Mouse (Mus musculus) regulatory T cell (primary cell): ENCODE results near the gene Iqub.

Experiments used
- in situ Hi-C: fragments of 300-600 bp; cut with MboI, MseI; formaldehyde crosslinking; loops from one replicate; pipeline ENCODE4 v1.15.1; 2025; ENCODE audit warnings: high pct_unique_total_duplicates

The Iqub gene

GRCm38 (mm10) chr6:24514552-24515284 lies at the start of gene Iqub:
Iqub (minus strand) TSS chr6:24515067.
- in situ Hi-C loops, result no loop called here

- in situ Hi-C loops, result no loop called here
Observed at GRCm38 (mm10) chr6:24564081-24564480, 49.2 kb upstream of the Iqub start.

DNA sequence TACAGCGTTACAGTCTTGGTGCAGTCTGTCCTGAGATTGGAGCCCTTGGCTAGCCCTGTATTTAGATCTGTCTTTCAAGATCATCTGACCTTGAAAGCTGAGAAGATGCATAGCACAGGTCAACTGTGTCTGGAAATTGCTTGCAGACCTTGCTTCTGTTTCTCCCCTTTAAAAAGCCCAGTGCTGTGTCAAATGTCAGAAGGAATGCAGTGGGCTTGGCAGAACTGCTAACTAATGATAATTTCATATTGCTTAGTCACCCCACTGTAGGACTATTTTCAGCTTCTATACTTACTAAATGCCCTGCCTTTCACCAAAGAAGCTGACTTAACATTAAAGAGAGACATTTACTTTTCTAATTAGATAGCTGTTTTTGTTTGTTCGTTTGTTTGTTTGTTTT lies 40.6 kb upstream of the Iqub start:
- in situ Hi-C loops, result no loop called here

- in situ Hi-C loops, result no loop called here
Observed at GRCm38 (mm10) chr6:24554427-24555086, 39.7 kb upstream of the Iqub start.

DNA sequence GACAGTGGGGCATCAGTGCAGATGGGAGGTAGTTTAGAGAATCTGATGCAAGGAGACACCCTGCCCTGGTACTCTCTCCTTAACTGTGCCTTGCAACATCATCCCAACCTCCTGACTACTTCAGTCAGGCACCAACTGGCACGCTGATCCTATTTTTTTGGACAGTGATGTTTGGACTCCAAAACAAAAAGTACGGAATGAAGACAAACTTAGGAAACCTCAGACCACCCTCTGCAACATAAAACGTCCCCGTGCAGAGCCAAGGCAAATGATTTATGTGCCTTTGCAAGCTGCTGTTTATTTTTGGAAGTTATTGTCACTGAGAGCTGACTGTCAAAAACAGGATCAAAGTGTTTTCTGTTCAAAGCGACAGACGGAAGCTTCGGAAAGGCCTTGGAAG lies 37.2 kb upstream of the Iqub start:
- in situ Hi-C loops, result no loop called here

GRCm38 (mm10) chr6:24549801-24550200 lies 34.9 kb upstream of the Iqub start:
- in situ Hi-C loops, result no loop called here

- in situ Hi-C loops, result no loop called here
Observed at GRCm38 (mm10) chr6:24546716-24547420, 32.0 kb upstream of the Iqub start.

- in situ Hi-C loops, result no loop called here
Observed at GRCm38 (mm10) chr6:24543119-24543591, 28.3 kb upstream of the Iqub start.

GRCm38 (mm10) chr6:24542393-24542792 lies 27.5 kb upstream of the Iqub start:
- in situ Hi-C loops, result no loop called here

DNA sequence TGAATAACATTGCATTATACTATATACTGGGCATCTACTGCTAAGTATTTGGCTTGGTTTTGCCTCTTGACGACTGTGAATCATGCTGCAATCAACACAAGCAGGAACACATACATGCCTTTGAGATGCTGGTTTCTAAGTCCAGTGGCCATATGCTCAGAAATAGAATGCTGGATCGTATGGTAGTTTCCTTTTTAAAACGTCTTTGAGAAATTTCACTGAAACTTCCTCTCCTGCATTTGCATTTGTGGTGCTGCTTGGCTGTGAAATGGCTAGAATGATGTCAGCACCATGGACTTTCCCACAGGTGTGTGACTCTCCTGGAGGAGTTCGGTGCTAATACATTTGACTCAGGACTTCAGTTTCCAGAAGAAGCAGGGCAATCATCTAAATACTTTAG lies 25.2 kb upstream of the Iqub start:
- in situ Hi-C loops, result no loop called here

- in situ Hi-C loops, result loop anchor here (5.0 kb wide), 1 partner anchor 69 kb away; no protein-coding TSS in a partner anchor
Observed at GRCm38 (mm10) chr6:24538435-24538834, 23.6 kb upstream of the Iqub start.

DNA sequence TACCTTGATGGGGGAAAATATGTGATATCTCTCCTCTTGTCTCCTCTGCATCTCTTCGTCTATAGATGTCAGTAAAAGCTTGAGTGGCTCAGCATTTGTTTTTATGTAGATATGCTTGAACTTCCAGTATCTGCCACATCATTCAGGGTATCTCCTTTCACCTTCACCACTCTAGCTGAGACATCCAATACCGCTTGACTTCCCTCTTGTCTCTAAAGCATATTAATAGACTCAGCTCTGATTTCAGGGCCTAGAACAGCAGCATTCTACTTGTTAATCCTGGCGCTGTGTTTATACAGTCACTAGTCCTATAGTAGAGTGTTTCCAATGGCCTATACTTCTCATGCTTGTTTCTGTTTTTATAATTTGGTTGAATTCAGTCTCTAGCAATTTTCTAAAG lies 17.9 kb upstream of the Iqub start:
- in situ Hi-C loops, result no loop called here

- in situ Hi-C loops, result no loop called here
Observed at GRCm38 (mm10) chr6:24530711-24531420, 16.0 kb upstream of the Iqub start.

DNA sequence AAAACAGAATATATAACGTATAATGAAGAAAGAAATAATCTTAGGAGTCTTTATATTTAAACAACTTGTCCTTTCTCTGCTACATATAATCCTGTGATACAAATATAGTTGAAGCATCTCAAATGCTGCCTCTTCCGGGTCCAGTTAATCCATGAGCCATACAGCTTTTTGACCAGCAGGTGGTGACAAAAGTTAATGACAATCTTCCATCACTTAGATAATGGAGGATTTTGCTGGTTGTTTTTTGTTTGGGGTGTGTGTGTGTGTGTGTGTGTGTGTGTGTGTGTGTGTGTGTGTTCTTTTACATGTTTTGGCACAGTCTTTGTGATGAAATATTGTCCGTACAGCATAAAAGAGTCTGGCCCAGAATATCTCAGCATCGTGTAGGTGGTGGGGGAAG lies 15.3 kb upstream of the Iqub start:
- in situ Hi-C loops, result no loop called here

DNA sequence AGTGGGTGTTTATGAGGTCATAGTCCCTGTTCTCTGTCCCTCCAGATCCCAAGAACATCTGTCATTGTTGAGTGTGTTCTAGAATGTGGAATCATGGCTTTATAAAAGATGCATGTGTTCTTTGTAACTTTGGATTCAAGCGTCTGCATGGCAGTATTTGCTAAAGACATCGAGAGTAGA lies 13.1 kb upstream of the Iqub start, which contains the start of gene Asb15:
Asb15 (plus strand) TSS at position 81 of the 180 bp plus-strand sequence.
- in situ Hi-C loops, result loop anchor here (5.0 kb wide), 2 partner anchors 139 to 1279 kb away; partner anchors contain the start of genes Pot1a and Wasl

- in situ Hi-C loops, result loop anchor here (5.0 kb wide), 2 partner anchors 140 to 1280 kb away; partner anchors contain the start of genes Pot1a and Wasl
Observed at GRCm38 (mm10) chr6:24527155-24528063, 12.5 kb upstream of the Iqub start, which contains the start of gene Ndufa5. Ndufa5 (minus strand) TSS chr6:24528013.

DNA sequence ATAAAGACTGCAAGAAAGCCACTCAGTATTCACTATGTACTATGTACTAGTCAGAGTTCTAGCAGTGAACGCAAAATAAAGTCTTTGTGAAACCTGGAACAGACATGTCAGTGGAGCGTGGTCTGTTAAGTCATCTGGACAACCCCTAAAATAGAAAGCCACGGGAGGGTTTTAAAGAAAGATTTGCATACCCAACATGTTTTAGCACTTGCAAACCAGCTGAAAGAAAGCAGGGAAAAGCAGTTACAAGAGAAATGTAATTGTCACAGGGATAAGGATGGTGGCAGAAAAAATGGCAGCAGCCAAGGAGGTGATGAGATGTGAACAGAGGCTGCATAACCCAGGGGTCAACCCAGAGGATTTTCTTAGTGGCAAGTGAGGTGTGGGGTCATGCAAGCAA lies 10.8 kb upstream of the Iqub start:
- in situ Hi-C loops, result loop anchor here (5.0 kb wide), 2 partner anchors 142 to 1282 kb away; partner anchors contain the start of genes Pot1a and Wasl

- in situ Hi-C loops, result no loop called here
Observed at GRCm38 (mm10) chr6:24516197-24516596, 1.3 kb upstream of the Iqub start.

- in situ Hi-C loops, result no loop called here
Observed at GRCm38 (mm10) chr6:24504141-24504540, 10.7 kb downstream of the Iqub start.

DNA sequence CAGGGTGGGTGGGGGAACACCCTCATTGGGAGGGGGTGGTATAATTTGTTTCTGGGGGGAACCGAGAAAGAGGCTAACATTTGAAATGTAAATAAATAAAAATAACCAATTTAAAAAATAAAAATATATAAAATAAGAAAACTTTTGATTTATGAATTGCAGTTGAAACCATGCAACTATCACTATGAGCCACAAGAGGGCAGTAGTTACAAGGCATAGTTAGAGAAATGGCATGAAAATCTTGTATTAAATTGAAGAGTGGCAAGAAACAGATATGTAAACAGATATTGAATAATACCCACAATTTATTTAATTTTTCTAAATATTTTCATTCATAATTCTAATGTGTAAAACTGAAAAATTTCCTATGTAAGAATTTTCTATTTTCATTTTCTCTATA lies 24.5 kb downstream of the Iqub start:
- in situ Hi-C loops, result no loop called here

GRCm38 (mm10) chr6:24486530-24486929 lies 28.3 kb downstream of the Iqub start:
- in situ Hi-C loops, result no loop called here
